Mouse (Mus musculus) liver, embryonic 13.5 days (tissue): ENCODE results near the gene Mprip. TPM values are rescaled to one million over a fixed set of nuclear protein-coding genes. Genes with fewer than 3 reads are reported as not detected.
A peak's percentile ranks its signal among the peaks of the same experiment; 100 is the strongest.
"Not testable (repeated sequence)": the region's sequence is repeated elsewhere in the genome, so short reads cannot be mapped to it uniquely, and the experiment has no call there.

Experiments
- ATAC-seq: fragments of 200-750 bp; cut with Nextera tagmentation; 2 replicates; pipeline ENCODE4 v1.8.0; 2017; ENCODE audit warnings: low read depth, mild to moderate bottlenecking, moderate number of reproducible peaks, moderate library complexity
- DNase-seq: peaks from one replicate; pipeline ENCODE4 v3.0.0; 2022
- H3K27ac ChIP-seq: fragments of 300-500 bp; sonication (generic); 2 replicates; pipeline ENCODE4 v1.5.1; 2015; ENCODE audit warnings: moderate library complexity, mild to moderate bottlenecking, inconsistent platforms
- H3K27me3 ChIP-seq: fragments of 300-500 bp; sonication (generic); 2 replicates; pipeline ENCODE4 v1.6.1; 2015; ENCODE audit warnings: mild to moderate bottlenecking, inconsistent platforms
- H3K36me3 ChIP-seq: fragments of 300-500 bp; sonication (generic); 2 replicates; pipeline ENCODE4 v1.6.1; 2015; ENCODE audit warnings: mild to moderate bottlenecking, inconsistent platforms
- H3K4me1 ChIP-seq: fragments of 300-500 bp; sonication (generic); replicated peaks from 2 replicates; pipeline ENCODE4 v1.6.1; 2015; ENCODE audit warnings: inconsistent platforms
- H3K4me2 ChIP-seq: fragments of 300-500 bp; sonication (generic); 2 replicates; pipeline ENCODE4 v1.6.1; 2015; ENCODE audit warnings: inconsistent platforms, mild to moderate bottlenecking, moderate library complexity
- H3K4me3 ChIP-seq: fragments of 300-500 bp; sonication (generic); replicated peaks from 2 replicates; pipeline ENCODE4 v1.5.1; 2015; ENCODE audit warnings: mild to moderate bottlenecking, inconsistent platforms
- H3K9ac ChIP-seq: fragments of 300-500 bp; sonication (generic); 2 replicates; pipeline ENCODE4 v1.6.1; 2015; ENCODE audit warnings: mild to moderate bottlenecking, inconsistent platforms
- H3K9me3 ChIP-seq: fragments of 300-500 bp; sonication (generic); replicated peaks from 2 replicates; pipeline ENCODE4 v1.6.1; 2016; ENCODE audit warnings: inconsistent platforms
- WGBS: fragments of 180-500 bp; shearing (Covaris S2); methylation state at CpG from one replicate; pipeline ENCODE4 v1.1.7; 2015; ENCODE audit not compliant: insufficient replicate concordance; 5-methylcytosine and 5-hydroxymethylcytosine counted together
- polyA plus RNA-seq: library from polyadenylated mRNA; unstranded; fragments of >200 nt; fragmentation: Nextera tagmentation; extraction: Ambion mirVana; gene quantifications from 2 replicates; pipeline ENCODE4 v1.2.1, GENCODE M21; 2015

Gene Mprip
- polyA plus RNA-seq, 1 experiment from 2014 or later = 11.8 TPM

GRCm38 (mm10) chr11:59674746-59675145, 13.6 kb downstream of the Mprip start:
- WGBS = 74% methylated on average over 8 of the region's 8 CpGs
- H3K9ac ChIP-seq, H3K27ac ChIP-seq, ATAC-seq, DNase-seq, H3K9me3 ChIP-seq, H3K36me3 ChIP-seq, H3K4me3 ChIP-seq, H3K4me2 ChIP-seq, H3K27me3 ChIP-seq: not testable (repeated sequence)
- H3K4me1 ChIP-seq = peaks cover 67% of the 10 kb centered on the region

GRCm38 (mm10) chr11:59677767-59678166, 16.7 kb downstream of the Mprip start:
- no peak for DNase-seq
- H3K9me3 ChIP-seq = no peaks in the 10 kb centered on the region
- H3K36me3 ChIP-seq = no peaks in the 10 kb centered on the region
- H3K4me3 ChIP-seq = no peak overlapping the region
- 80% methylated on average over 2 of the region's 2 CpGs for WGBS
- H3K9ac ChIP-seq = no peak overlapping the region
- no peak overlapping the region for H3K4me2 ChIP-seq
- peaks cover 43% of the 10 kb centered on the region for H3K4me1 ChIP-seq
- no peaks in the 10 kb centered on the region for H3K27me3 ChIP-seq
- no peak for ATAC-seq
- no peak overlapping the region for H3K27ac ChIP-seq

DNA sequence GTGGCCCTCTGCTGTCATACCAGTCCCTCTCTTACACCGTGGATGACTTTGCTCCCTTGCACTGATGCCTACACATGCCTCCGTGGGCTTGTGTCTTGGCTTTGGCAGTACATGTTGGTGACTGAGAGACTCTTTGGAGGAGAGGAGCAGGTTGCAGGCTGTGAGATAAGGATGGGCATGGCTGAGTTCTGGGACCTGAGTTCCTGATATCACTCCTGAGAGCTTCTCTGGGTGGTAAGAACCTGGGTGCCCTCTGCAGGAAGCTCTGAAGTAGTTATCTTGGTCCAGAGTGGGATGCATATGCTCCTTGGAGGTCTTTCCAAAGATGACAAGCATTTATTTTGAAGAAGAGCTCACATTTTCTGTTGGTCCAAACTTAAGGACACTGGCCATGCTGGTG, 17.6 kb downstream of the Mprip start:
- ATAC-seq = peak; percentile 90
- Histone ChIP-seq H3K9me3 (no peaks in the 10 kb centered on the region), H3K36me3 (no peaks in the 10 kb centered on the region), H3K27ac (0 out of 2 replicates have a peak overlapping the region, but pooled peaks have one; percentile 29), H3K4me2 (0 out of 2 replicates have a peak overlapping the region, but pooled peaks have one; percentile 2), H3K9ac (0 out of 2 replicates have a peak overlapping the region, but pooled peaks have one; percentile 15), H3K4me3 (no peak overlapping the region), H3K27me3 (no peaks in the 10 kb centered on the region), H3K4me1 (peaks cover 35% of the 10 kb centered on the region)
- DNase-seq = peak; percentile 43
- 28% methylated on average over 2 of the region's 2 CpGs for WGBS

DNA sequence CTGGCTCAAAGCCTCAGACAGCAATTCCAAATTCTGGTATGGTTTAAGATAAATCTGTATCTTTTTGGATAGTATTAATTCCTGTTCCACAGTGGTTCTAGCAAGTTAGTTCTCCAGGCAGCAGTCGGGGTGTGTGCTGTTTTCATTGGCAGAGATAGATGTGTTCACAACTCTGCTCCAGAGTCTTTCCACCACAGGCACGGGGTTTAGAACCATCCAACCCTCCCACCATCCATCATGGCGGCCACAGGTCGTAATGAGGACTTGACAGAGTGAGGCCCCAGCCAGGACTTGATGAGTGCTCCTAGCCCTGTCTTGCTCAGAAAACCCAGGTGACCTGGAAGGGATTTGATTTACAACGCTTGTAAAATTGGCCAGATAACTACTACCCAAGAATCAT, 19.0 kb downstream of the Mprip start:
- Histone ChIP-seq H3K36me3 (no peaks in the 10 kb centered on the region), H3K27ac (no peak overlapping the region), H3K4me3 (no peak overlapping the region), H3K9ac (no peak overlapping the region), H3K27me3 (no peaks in the 10 kb centered on the region), H3K4me1 (peaks cover 31% of the 10 kb centered on the region), H3K4me2 (no peak overlapping the region), H3K9me3 (no peaks in the 10 kb centered on the region)
- ATAC-seq (no peak), DNase-seq (no peak)
- 72% methylated on average over 5 of the region's 5 CpGs for WGBS

DNA sequence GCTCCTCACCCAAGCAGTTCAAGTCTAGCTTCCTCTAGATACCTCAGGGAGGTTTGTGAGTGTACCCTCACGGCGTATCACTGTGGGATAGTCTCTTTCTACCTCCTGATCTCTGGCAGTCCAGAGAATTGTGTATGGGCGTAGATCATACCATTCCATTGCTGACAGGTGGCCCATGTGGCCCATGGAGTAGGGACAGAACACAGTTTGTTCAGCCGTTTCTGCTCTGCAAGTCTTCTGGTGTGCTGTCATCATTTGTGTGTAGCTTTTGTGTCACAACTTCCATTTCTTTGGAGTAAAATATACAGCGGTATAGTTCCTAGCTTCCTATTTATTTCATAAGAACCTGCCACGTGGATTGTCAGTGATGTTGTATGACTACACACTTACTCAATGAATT, 23.9 kb downstream of the Mprip start:
- Histone ChIP-seq H3K9me3 (no peaks in the 10 kb centered on the region), H3K4me1 (0 out of 2 replicates have a peak, but pooled peaks cover 8% of the 10 kb centered on the region), H3K36me3 (no peaks in the 10 kb centered on the region), H3K4me2 (no peak overlapping the region), H3K27me3 (no peaks in the 10 kb centered on the region), H3K4me3 (no peak overlapping the region), H3K27ac (no peak overlapping the region), H3K9ac (no peak overlapping the region)
- WGBS = 84% methylated on average over 6 of the region's 6 CpGs
- ATAC-seq (no peak), DNase-seq (no peak)

- Histone ChIP-seq H3K27ac (no peak overlapping the region; the same call in 1 of the 2 replicates), H3K4me3 (no peak overlapping the region), H3K9ac (no peak overlapping the region), H3K9me3 (no peaks in the 10 kb centered on the region), H3K27me3 (no peaks in the 10 kb centered on the region), H3K36me3 (peaks cover 26% of the 10 kb centered on the region), H3K4me2 (no peak overlapping the region), H3K4me1 (peaks cover 4% of the 10 kb centered on the region; the same call in 1 of the 2 replicates)
- DNase-seq (no peak), ATAC-seq (no peak)
- WGBS = 90% methylated on average over 1 of the region's 1 CpGs
These were observed 33.4 kb downstream of the Mprip start for GRCm38 (mm10) chr11:59694533-59694932.

GRCm38 (mm10) chr11:59695550-59695949, 34.4 kb downstream of the Mprip start:
- no peak overlapping the region for H3K9ac ChIP-seq
- H3K4me1 ChIP-seq = peaks cover 4% of the 10 kb centered on the region; the same call in 1 of the 2 replicates
- no peak overlapping the region for H3K27ac ChIP-seq
- peaks cover 31% of the 10 kb centered on the region for H3K36me3 ChIP-seq
- no peak overlapping the region for H3K4me3 ChIP-seq
- H3K4me2 ChIP-seq = no peak overlapping the region
- no peaks in the 10 kb centered on the region for H3K27me3 ChIP-seq
- no peaks in the 10 kb centered on the region for H3K9me3 ChIP-seq
- no peak for ATAC-seq
- no peak for DNase-seq

GRCm38 (mm10) chr11:59697572-59697971, 36.5 kb downstream of the Mprip start:
- H3K36me3 ChIP-seq = peaks cover 35% of the 10 kb centered on the region
- ATAC-seq (no peak), DNase-seq (no peak)
- H3K9me3 ChIP-seq = no peaks in the 10 kb centered on the region
- H3K4me2 ChIP-seq = no peak overlapping the region
- H3K4me1 ChIP-seq = peaks cover 4% of the 10 kb centered on the region; the same call in 1 of the 2 replicates
- H3K27me3 ChIP-seq = no peaks in the 10 kb centered on the region
- H3K9ac ChIP-seq = no peak overlapping the region
- WGBS = 77% methylated on average over 1 of the region's 1 CpGs
- no peak overlapping the region for H3K4me3 ChIP-seq
- no peak overlapping the region for H3K27ac ChIP-seq

- Histone ChIP-seq H3K9ac (no peak overlapping the region), H3K4me1 (0 out of 2 replicates have a peak, but pooled peaks cover 3% of the 10 kb centered on the region), H3K4me2 (no peak overlapping the region), H3K4me3 (no peak overlapping the region), H3K36me3 (peaks cover 35% of the 10 kb centered on the region), H3K27me3 (no peaks in the 10 kb centered on the region), H3K9me3 (no peaks in the 10 kb centered on the region), H3K27ac (no peak overlapping the region)
- no peak for DNase-seq
- 83% methylated on average over 1 of the region's 1 CpGs for WGBS
- ATAC-seq = no peak
These were observed 39.7 kb downstream of the Mprip start for GRCm38 (mm10) chr11:59700787-59701186.

- Histone ChIP-seq H3K4me1 (peaks cover 15% of the 10 kb centered on the region), H3K4me2 (no peak overlapping the region), H3K27ac (no peak overlapping the region), H3K36me3 (peaks cover 5% of the 10 kb centered on the region; the same call in 1 of the 2 replicates), H3K27me3 (no peaks in the 10 kb centered on the region), H3K9me3 (no peaks in the 10 kb centered on the region), H3K9ac (no peak overlapping the region), H3K4me3 (no peak overlapping the region)
- no peak for ATAC-seq
- DNase-seq = no peak
- 81% methylated on average over 2 of the region's 2 CpGs for WGBS
These were observed 44.0 kb downstream of the Mprip start for GRCm38 (mm10) chr11:59705113-59705512.

- peak overlapping the region; percentile 59 for H3K27ac ChIP-seq
These were observed 46.4 kb downstream of the Mprip start for GRCm38 (mm10) chr11:59707481-59707880.

DNA sequence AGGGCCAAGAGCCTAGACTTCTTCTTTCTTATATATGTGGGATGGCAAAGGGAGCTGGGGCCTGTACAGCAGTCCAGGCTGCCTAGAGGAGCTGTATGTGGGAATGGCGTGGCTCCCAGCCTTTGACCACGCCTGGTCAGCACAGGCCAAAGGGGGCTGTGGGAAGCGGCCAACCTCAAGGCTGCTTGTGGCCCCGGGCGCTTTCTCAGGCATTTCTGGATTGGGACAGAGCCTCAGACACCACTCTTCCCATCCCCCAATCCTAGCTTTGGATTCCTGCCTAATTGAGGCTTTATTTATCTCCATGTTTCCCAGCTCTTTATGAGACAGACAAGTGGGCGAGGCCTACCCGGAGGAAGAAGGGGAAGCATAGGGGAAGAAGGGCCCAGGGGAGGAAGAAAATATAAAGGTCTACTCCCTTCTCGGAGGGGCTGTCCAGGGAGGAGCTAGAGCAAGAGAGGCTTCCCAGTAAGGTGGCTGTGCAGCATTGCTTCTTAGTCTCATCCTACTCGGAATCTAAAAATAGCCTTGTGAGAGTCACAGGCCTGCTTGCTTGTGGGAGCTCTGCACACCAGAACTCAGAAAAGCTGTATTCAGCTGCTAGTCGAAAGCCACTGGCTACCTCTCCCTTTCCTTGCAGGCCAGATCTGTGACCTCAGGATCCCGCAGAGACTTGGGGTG, 47.0 kb downstream of the Mprip start:
- peak overlapping the region; percentile 59 for H3K27ac ChIP-seq
- 47% methylated on average over 11 of the region's 11 CpGs for WGBS
- ATAC-seq (no peak), DNase-seq (no peak)
- no peaks in the 10 kb centered on the region for H3K36me3 ChIP-seq
- no peaks in the 10 kb centered on the region for H3K9me3 ChIP-seq
- H3K4me1 ChIP-seq = peaks cover 19% of the 10 kb centered on the region
- H3K4me3 ChIP-seq = no peak overlapping the region
- H3K27me3 ChIP-seq = no peaks in the 10 kb centered on the region
- no peak overlapping the region for H3K4me2 ChIP-seq
- H3K9ac ChIP-seq = no peak overlapping the region

More at GRCm38 (mm10) chr11:59707481-59707880, 46.4 kb downstream of the Mprip start:
- DNase-seq = no peak
- Histone ChIP-seq H3K27me3 (no peaks in the 10 kb centered on the region), H3K9ac (no peak overlapping the region), H3K4me2 (no peak overlapping the region), H3K4me3 (no peak overlapping the region), H3K4me1 (peaks cover 19% of the 10 kb centered on the region), H3K9me3 (no peaks in the 10 kb centered on the region), H3K36me3 (no peaks in the 10 kb centered on the region)
- no peak for ATAC-seq
- 51% methylated on average over 2 of the region's 2 CpGs for WGBS
